Mouse (Mus musculus) heart, adult 2 months (tissue): ENCODE results near the gene Htr1d. TPM values are rescaled to one million over a fixed set of nuclear protein-coding genes. Genes with fewer than 3 reads are reported as not detected.

ENCODE experiments used
- DNase-seq, 2 experiments: peaks; one replicate each; pipeline ENCODE4 v3.0.0; 2021
- H3K27ac ChIP-seq: fragments of 200-600 bp; 2 replicates; pipeline ENCODE4 v1.8.1; 2022
- H3K27me3 ChIP-seq: fragments of 200-500 bp; 2 replicates; pipeline ENCODE4 v1.6.1; 2012; ENCODE audit warnings: mild to moderate bottlenecking, low read length, inconsistent platforms, mixed read lengths; ENCODE audit not compliant: control insufficient read depth, insufficient read depth
- H3K36me3 ChIP-seq: fragments of 200-500 bp; 2 replicates; pipeline ENCODE4 v1.6.1; 2012; ENCODE audit warnings: low read length, inconsistent platforms; ENCODE audit not compliant: control insufficient read depth, insufficient read depth
- H3K4me1 ChIP-seq: fragments of 200-500 bp; 2 replicates; pipeline ENCODE4 v1.6.1; 2011; ENCODE audit warnings: low read length; ENCODE audit not compliant: control insufficient read depth, insufficient read depth
- H3K4me3 ChIP-seq: fragments of 200-600 bp; 2 replicates; pipeline ENCODE4 v1.8.1; 2022
- H3K79me2 ChIP-seq: fragments of 200-500 bp; replicated peaks from 2 replicates; pipeline ENCODE4 v1.6.1; 2012; ENCODE audit warnings: mild to moderate bottlenecking, inconsistent platforms, low read length, moderate library complexity, mixed read lengths; ENCODE audit not compliant: control insufficient read depth, insufficient read depth
- H3K9ac ChIP-seq: fragments of 200-500 bp; 2 replicates; pipeline ENCODE4 v1.6.1; 2012; ENCODE audit warnings: low read depth, mild to moderate bottlenecking, control low read depth, inconsistent platforms, low read length, mixed read lengths
- CTCF ChIP-seq: fragments of 200-600 bp; IDR thresholded peaks from 2 replicates; pipeline ENCODE4 v1.8.1; 2022; ENCODE audit warnings: antibody characterized with exemption, mild to moderate bottlenecking, moderate library complexity
- EP300 ChIP-seq: fragments of 200-500 bp; IDR thresholded peaks from 2 replicates; pipeline ENCODE4 v1.6.1; 2011; ENCODE audit warnings: low read depth, low read length, control low read depth; ENCODE audit not compliant: insufficient read depth
- POLR2A ChIP-seq: fragments of 200-500 bp; IDR thresholded peaks from 2 replicates; pipeline ENCODE4 v1.6.1; 2011; ENCODE audit warnings: mild to moderate bottlenecking, low read depth, low read length, control low read depth; ENCODE audit not compliant: insufficient read depth
- WGBS: fragments of 180-500 bp; shearing (Covaris S2); methylation state at CpG from one replicate; pipeline ENCODE4 v1.1.7; 2018; 5-methylcytosine and 5-hydroxymethylcytosine counted together
- intact Hi-C: fragments of 180-260 bp; cut with DNase I; formaldehyde crosslinking; loops from one replicate; pipeline ENCODE4 v1.15.1; 2025
- polyA plus RNA-seq: library from polyadenylated mRNA; depleted of rRNA; stranded (reverse); fragments of >200 nt; gene quantifications from 2 replicates; pipeline ENCODE4 v1.2.3, GENCODE M21; 2012
- total RNA-seq, 2 experiments: library from RNA; stranded (reverse); gene quantifications; 2 replicates each; pipeline ENCODE4 v1.2.3; 2021

Htr1d gene
- total and polyA plus RNA-seq, 3 experiments: 0.04 TPM; not detected in 2

DNA sequence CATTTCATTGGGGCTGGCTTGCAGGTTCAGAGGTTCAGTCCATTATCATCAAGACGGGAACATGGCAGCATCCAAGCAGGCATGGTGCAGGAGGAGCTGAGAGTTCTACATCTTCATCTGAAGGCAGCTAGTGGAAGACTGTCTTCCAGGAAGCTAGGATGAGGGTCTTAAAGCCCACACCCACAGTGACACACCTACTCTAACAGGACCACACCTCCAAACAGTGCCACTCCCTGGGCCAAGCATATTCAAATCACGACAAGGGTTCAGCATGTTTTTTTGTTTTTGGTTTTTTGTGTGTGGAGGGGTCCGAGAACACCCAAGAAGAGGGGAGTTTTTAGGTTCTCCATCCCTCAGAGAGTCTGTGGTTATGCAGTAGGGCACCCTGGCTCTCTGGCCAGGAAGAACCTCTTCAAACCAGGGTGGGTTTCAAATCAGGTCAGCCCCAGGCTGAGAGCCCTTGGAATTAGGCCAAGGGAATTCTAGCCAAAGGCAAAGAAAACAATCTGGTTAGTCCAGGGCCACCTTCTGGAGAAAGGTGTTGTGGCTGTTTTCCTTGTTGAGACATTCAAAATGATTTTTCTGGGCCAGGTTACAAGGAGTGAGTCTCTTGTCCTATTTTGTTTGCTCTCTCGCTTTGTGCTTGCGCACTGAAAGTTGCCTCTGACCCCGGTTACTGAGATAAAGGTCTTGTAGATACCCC lies 33.3 kb downstream of the Htr1d start:
- H3K27me3 ChIP-seq: no peaks in the 10 kb centered on the region
- DNase-seq: no peak
- H3K4me1 ChIP-seq: peaks cover 2% of the 10 kb centered on the region
- H3K9ac ChIP-seq: no peak overlapping the region
- intact Hi-C loops: loop anchor here (5.0 kb wide), 1 partner anchor 146 kb away; the partner anchor contains the start of gene Kdm1a
- no peaks in the 10 kb centered on the region for H3K36me3 ChIP-seq
- H3K27ac ChIP-seq: no peak overlapping the region
- WGBS: 91% methylated on average over 6 of the region's 6 CpGs
- H3K79me2 ChIP-seq: no peaks in the 10 kb centered on the region
- H3K4me3 ChIP-seq: no peak overlapping the region
- no peak for TF ChIP-seq EP300
- no peak for TF ChIP-seq POLR2A

DNA sequence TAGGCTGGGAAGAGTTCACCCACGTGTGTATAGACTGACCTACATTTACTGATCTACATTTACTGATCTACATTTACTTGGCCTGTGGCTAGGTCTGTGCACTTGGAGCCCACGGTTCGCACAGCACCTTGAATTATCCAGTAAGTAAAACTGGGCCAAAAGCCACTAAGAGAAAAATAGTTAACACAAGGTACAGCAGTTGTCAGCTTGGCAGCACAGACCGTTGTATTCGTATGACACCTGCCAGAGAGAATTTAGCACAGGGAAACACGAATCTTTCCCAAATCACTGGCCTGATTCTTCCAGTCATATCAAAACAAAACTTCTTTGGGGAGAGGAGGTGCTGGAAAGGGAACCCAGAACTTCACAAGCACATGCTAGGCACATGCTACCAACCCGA lies 35.0 kb downstream of the Htr1d start:
- Histone ChIP-seq H3K27ac (no peak overlapping the region), H3K9ac (no peak overlapping the region), H3K4me1 (peaks cover 7% of the 10 kb centered on the region), H3K36me3 (no peaks in the 10 kb centered on the region), H3K27me3 (no peaks in the 10 kb centered on the region), H3K79me2 (no peaks in the 10 kb centered on the region), H3K4me3 (no peak overlapping the region)
- intact Hi-C loops: loop anchor here (5.0 kb wide), 1 partner anchor 144 kb away; the partner anchor contains the start of gene Kdm1a
- TF ChIP-seq EP300 (no peak), CTCF (no peak), POLR2A (no peak)
- 63% methylated on average over 7 of the region's 7 CpGs for WGBS
- DNase-seq: no peak

DNA sequence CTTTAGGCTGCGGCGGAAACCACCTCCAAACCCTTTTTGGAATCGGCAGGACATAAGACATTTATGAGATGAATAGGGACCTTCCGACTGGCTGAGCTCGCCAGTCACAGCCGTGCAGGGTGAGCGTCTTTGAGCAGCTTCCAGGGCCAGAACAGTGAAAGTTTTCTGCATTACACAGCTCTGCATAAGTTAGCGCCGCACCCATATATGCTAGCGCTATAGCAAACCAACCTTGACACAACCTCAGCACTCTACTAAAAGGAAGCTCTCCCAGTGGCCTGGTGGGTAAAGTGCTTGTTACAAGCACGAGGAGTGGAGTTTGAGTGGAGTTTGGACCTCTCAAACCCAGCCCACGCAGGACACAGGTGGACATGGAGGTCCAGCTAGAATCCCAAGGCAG lies 35.9 kb downstream of the Htr1d start:
- WGBS: 58% methylated on average over 12 of the region's 12 CpGs
- H3K4me1 ChIP-seq: peaks cover 11% of the 10 kb centered on the region
- H3K9ac ChIP-seq: no peak overlapping the region
- no peaks in the 10 kb centered on the region for H3K36me3 ChIP-seq
- intact Hi-C loops: loop anchor here (5.0 kb wide), 1 partner anchor 143 kb away; the partner anchor contains the start of gene Kdm1a
- no peaks in the 10 kb centered on the region for H3K27me3 ChIP-seq
- TF ChIP-seq POLR2A: no peak
- no peak for TF ChIP-seq CTCF
- no peak for TF ChIP-seq EP300
- DNase-seq: no peak
- no peaks in the 10 kb centered on the region for H3K79me2 ChIP-seq
- peak overlapping the region; percentile 43 for H3K27ac ChIP-seq
- no peak overlapping the region for H3K4me3 ChIP-seq

DNA sequence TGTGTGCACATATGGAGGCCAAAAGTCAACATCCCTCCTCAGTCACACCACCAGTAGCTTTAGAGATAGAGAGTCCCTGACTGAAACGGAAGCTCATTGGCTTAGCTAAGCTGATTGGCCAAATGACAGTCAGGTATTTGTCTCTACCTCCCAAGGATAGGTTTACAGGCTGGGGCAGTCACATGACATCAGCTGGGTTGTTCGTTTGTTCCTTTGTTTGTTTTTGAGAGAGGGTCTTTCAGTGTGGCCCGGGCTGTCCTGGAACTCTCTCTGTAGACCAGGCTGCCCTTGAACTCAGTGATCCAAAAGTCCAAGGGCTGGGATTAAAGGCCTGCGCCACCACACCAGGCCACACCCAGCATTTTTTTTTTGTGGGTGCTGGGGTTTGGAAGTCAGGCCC lies 37.9 kb downstream of the Htr1d start:
- Histone ChIP-seq H3K9ac (no peak overlapping the region), H3K4me1 (peaks cover 19% of the 10 kb centered on the region), H3K36me3 (peaks cover 3% of the 10 kb centered on the region; the same call in 1 of the 2 replicates), H3K27me3 (no peaks in the 10 kb centered on the region), H3K79me2 (no peaks in the 10 kb centered on the region), H3K4me3 (no peak overlapping the region), H3K27ac (peak overlapping the region; percentile 97)
- DNase-seq: no peak
- TF ChIP-seq CTCF (no peak), EP300 (no peak), POLR2A (no peak)
- 83% methylated on average over 4 of the region's 4 CpGs for WGBS
- intact Hi-C loops: loop anchor here (5.0 to 10.0 kb wide), 2 partner anchors 176 to 319 kb away; partner anchors contain the start of genes Id3 and Zfp46

- WGBS: 30% methylated on average over 6 of the region's 6 CpGs
- Histone ChIP-seq H3K4me1 (peaks cover 21% of the 10 kb centered on the region), H3K36me3 (peaks cover 3% of the 10 kb centered on the region; the same call in 1 of the 2 replicates), H3K79me2 (no peaks in the 10 kb centered on the region), H3K4me3 (peak overlapping the region; percentile 81), H3K9ac (peak overlapping the region; percentile 97), H3K27ac (peak overlapping the region; percentile 97), H3K27me3 (no peaks in the 10 kb centered on the region)
- no peak for TF ChIP-seq EP300
- no peak for TF ChIP-seq CTCF
- no peak for TF ChIP-seq POLR2A
- intact Hi-C loops: loop anchor here (5.0 to 10.0 kb wide), 2 partner anchors 177 to 319 kb away; partner anchors contain the start of genes Id3 and Zfp46
- DNase-seq: no peak
Measured at GRCm38 (mm10) chr4:136461761-136462085, 38.4 kb downstream of the Htr1d start.
